Mouse (Mus musculus): ENCODE results near the gene Pitpnm3. TPM values are rescaled to one million over a fixed set of nuclear protein-coding genes. Genes with fewer than 3 reads are reported as not detected.
A peak's percentile ranks its signal among the peaks of the same experiment; 100 is the strongest.

The Pitpnm3 gene
- polyA plus RNA-seq, 1 experiment from 2014 or later, result 0.05 TPM

DNA sequence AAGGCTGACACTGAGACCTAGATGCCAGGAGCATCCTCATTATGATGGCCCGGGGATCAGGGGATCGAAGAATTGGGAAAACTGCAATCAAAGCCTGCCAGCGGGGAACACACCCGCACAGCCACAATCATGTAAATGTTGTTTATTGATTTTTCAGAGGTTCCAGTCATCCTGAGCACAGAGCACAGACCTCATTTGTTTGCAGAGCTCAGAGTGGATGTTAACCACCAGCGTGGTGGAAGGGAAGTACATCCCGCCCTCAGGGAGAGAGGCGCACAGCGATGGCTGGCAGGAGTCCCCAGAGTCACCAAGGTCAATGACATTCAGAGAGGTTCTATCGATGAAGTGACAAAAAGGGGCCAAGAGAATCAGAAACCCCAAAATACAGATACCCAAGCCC, 107.7 kb downstream of the Pitpnm3 start:
- Histone ChIP-seq H3K27me3 (peaks cover 43% of the 10 kb centered on the region), H3K9ac (no peak overlapping the region), H3K4me1 (peaks cover 15% of the 10 kb centered on the region; the same call in 1 of the 2 replicates), H3K27ac (no peak overlapping the region), H3K4me3 (replicated peaks) (no peak overlapping the region), H3K4me2 (no peak overlapping the region), H3K9me3 (replicated peaks) (no peaks in the 10 kb centered on the region), H3K36me3 (no peaks in the 10 kb centered on the region)
- no peak for ATAC-seq (replicated peaks; ENCODE audit: low FRiP score)
- 84% methylated on average over 9 of the region's 9 CpGs for WGBS

DNA sequence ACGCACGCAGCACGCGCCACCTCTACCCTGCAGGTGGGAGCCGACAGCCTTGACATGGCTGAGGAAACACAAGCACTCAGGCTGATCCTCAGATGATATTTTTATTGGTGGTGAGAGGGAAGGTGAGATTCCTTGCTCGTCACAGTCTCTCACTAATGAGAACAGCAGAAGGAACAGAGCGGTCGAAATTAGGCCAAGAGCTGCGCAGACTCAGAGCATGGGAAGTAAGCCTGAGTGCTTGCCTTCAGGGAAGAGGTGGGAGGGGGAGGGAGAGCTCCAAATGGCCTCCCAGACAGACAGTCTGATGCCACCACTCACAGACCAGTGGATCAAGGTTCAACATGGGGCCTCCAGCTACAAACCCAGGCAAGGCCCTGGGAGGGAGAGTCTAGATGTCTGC, 109.1 kb downstream of the Pitpnm3 start:
- Histone ChIP-seq H3K4me1 (peaks cover 15% of the 10 kb centered on the region; the same call in 1 of the 2 replicates), H3K9ac (no peak overlapping the region), H3K4me2 (no peak overlapping the region), H3K4me3 (replicated peaks) (no peak overlapping the region), H3K36me3 (no peaks in the 10 kb centered on the region), H3K27me3 (peaks cover 43% of the 10 kb centered on the region), H3K27ac (no peak overlapping the region), H3K9me3 (replicated peaks) (no peaks in the 10 kb centered on the region)
- no peak for ATAC-seq (replicated peaks; ENCODE audit: low FRiP score)
- 62% methylated on average over 9 of the region's 9 CpGs for WGBS

DNA sequence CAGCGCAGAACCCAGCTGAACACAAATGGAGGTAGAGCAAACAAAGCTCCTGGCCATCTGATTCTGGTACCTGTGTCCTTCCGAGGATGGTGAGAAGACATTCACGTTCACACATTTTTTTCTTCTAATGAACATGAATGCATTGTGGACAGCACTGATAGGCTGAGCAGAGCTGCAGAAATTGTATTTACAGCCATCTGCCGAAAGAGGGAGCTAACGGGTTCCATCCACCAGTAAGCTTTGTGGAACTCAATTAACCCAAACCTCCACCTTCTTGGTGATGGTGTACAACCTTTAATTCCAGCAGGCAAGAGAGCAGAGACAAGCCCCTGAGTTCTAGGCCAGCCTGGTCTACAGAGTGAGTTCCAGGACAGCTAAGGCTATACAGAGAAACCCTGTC, 109.7 kb downstream of the Pitpnm3 start:
- no peak for ATAC-seq (replicated peaks; ENCODE audit: low FRiP score)
- WGBS, result 41% methylated on average over 5 of the region's 5 CpGs
- H3K36me3 ChIP-seq, result no peaks in the 10 kb centered on the region
- H3K4me2 ChIP-seq, result no peak overlapping the region
- H3K27ac ChIP-seq, result no peak overlapping the region
- no peak overlapping the region for H3K9ac ChIP-seq
- no peak overlapping the region for H3K4me3 ChIP-seq (replicated peaks)
- peaks cover 15% of the 10 kb centered on the region; the same call in 1 of the 2 replicates for H3K4me1 ChIP-seq
- H3K27me3 ChIP-seq, result peaks cover 37% of the 10 kb centered on the region
- H3K9me3 ChIP-seq (replicated peaks), result no peaks in the 10 kb centered on the region

DNA sequence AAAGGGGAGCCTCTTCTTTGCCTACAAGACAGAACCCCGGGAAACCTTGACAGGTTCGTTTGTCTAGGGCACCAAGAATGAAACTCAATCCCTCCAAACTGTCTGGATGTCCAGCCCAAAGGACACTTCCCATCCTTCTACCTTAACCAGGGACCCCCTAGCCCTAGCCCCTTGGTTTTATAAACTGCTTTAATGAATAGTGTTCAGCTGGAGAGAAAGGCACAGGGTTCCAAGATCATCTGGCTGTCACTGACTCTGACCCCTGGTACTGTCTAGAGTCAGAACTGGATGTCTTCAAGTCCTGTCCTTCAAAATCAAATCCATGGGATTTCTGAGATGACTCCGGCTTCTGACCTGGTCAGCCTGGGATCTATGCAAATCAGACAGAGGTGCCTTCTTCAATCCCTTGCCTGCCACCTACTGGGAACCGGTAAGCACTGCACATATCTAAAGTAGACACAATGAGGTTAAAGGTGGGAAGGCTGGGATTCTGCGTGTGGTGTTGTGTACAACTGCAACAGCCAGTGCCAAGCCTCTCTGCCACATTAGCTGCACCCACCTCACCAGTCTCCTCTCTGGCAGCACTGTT, 111.3 kb downstream of the Pitpnm3 start:
- Histone ChIP-seq H3K9ac (no peak overlapping the region), H3K4me2 (no peak overlapping the region), H3K27ac (no peak overlapping the region), H3K36me3 (no peaks in the 10 kb centered on the region), H3K9me3 (replicated peaks) (no peaks in the 10 kb centered on the region), H3K4me3 (replicated peaks) (no peak overlapping the region), H3K4me1 (peaks cover 12% of the 10 kb centered on the region; the same call in 1 of the 2 replicates), H3K27me3 (peaks cover 21% of the 10 kb centered on the region)
- WGBS, result 15% methylated on average over 5 of the region's 5 CpGs
- no peak for ATAC-seq (replicated peaks; ENCODE audit: low FRiP score)

DNA sequence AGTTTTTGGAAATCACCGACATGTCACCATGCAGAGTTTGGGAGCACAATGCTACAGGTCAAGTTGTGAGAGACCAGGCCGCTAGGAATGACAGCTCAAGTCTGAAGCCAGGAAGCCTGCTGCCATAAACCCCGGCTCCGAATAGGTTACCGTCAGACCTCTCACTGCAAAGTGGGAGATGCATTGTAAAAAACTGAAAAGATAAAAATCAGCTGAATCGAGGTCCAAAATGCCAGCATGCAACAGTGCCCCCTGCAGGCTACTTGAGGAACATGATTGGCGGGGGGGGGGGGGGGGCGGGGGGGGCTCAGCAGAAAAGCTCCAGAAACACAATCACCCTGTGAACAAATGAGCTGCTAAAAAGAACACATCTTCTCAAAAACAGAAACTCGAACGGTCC, 112.0 kb downstream of the Pitpnm3 start:
- Histone ChIP-seq H3K27me3 (peaks cover 14% of the 10 kb centered on the region), H3K9ac (no peak overlapping the region), H3K27ac (no peak overlapping the region), H3K9me3 (replicated peaks) (no peaks in the 10 kb centered on the region), H3K4me1 (peaks cover 11% of the 10 kb centered on the region; the same call in 1 of the 2 replicates), H3K4me3 (replicated peaks) (no peak overlapping the region), H3K4me2 (no peak overlapping the region), H3K36me3 (no peaks in the 10 kb centered on the region)
- no peak for ATAC-seq (replicated peaks; ENCODE audit: low FRiP score)
- 28% methylated on average over 9 of the region's 10 CpGs for whole genome bisulfite sequencing

DNA sequence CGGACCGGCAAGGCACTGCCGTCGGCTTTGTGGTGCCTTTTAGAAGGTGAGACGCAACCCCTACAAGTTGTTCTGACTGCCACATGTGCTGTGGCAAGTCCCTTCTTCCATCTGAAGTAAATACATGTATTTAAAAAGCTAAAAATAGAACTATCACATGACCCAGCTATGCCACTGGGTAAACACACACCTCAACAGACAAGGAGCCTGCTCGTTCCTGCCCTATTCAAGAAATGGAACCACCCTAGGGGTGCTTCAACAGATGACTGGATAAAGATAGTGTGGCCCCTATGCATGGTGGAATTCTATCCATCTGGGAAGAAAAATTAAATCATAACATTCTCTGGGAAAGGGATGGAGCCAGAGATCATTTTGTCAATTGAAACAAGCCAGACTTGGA, 112.8 kb downstream of the Pitpnm3 start:
- Histone ChIP-seq H3K27ac (no peak overlapping the region), H3K9ac (no peak overlapping the region), H3K4me3 (replicated peaks) (no peak overlapping the region), H3K4me2 (no peak overlapping the region), H3K36me3 (no peaks in the 10 kb centered on the region), H3K9me3 (replicated peaks) (no peaks in the 10 kb centered on the region), H3K4me1 (peaks cover 11% of the 10 kb centered on the region; the same call in 1 of the 2 replicates), H3K27me3 (peaks cover 11% of the 10 kb centered on the region; the same call in 1 of the 2 replicates)
- no peak for ATAC-seq (replicated peaks; ENCODE audit: low FRiP score)
- 87% methylated on average over 6 of the region's 6 CpGs for WGBS

DNA sequence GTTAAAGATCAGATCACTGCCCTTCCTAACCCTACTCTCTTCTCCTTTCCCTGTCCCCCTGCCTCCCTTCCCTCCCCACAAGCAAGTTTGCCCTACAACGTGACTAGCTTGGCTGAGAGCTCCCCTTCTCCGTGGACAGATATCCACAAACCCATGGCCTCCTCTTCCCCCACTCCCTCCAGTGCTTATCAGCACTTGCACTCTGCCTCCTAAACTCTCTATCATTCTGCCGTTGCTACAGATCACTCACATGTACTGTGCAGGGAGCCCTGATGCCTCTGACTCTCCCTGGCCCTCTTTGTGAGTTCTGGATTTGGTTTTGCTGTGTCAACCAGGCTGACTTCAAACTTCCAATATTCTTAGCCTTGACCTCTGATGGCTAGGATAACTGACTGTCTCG, 114.6 kb downstream of the Pitpnm3 start:
- Histone ChIP-seq H3K9ac (no peak overlapping the region), H3K4me2 (no peak overlapping the region), H3K27ac (no peak overlapping the region), H3K36me3 (no peaks in the 10 kb centered on the region), H3K27me3 (peaks cover 6% of the 10 kb centered on the region; the same call in 1 of the 2 replicates), H3K4me1 (peaks cover 11% of the 10 kb centered on the region; the same call in 1 of the 2 replicates), H3K4me3 (replicated peaks) (no peak overlapping the region), H3K9me3 (replicated peaks) (no peaks in the 10 kb centered on the region)
- 65% methylated on average over 4 of the region's 4 CpGs for WGBS
- no peak for ATAC-seq (replicated peaks; ENCODE audit: low FRiP score)

DNA sequence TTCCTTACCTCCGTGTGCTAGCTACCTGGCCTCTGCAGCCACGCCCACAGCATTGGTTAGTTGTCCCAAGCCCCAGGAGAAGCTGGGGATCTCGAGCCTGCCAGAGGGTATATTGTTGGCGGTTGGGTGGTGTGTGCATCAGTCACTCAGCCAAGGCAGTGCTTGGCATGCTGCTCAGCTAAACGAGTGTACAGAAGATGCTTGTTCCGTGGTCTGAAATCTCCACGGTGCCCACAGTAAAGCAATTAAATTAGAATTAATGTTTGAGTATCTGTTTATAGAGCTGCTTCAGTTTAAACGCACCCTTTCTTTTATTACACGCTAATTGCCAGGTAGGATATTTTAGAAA, 118.4 kb downstream of the Pitpnm3 start:
- Histone ChIP-seq H3K9ac (no peak overlapping the region), H3K36me3 (no peaks in the 10 kb centered on the region), H3K27me3 (peaks cover 8% of the 10 kb centered on the region; the same call in 1 of the 2 replicates), H3K4me3 (replicated peaks) (no peak overlapping the region), H3K4me1 (no peaks in the 10 kb centered on the region), H3K9me3 (replicated peaks) (no peaks in the 10 kb centered on the region), H3K4me2 (no peak overlapping the region), H3K27ac (no peak overlapping the region)
- 76% methylated on average over 9 of the region's 9 CpGs for WGBS
- no peak for ATAC-seq (replicated peaks; ENCODE audit: low FRiP score)

DNA sequence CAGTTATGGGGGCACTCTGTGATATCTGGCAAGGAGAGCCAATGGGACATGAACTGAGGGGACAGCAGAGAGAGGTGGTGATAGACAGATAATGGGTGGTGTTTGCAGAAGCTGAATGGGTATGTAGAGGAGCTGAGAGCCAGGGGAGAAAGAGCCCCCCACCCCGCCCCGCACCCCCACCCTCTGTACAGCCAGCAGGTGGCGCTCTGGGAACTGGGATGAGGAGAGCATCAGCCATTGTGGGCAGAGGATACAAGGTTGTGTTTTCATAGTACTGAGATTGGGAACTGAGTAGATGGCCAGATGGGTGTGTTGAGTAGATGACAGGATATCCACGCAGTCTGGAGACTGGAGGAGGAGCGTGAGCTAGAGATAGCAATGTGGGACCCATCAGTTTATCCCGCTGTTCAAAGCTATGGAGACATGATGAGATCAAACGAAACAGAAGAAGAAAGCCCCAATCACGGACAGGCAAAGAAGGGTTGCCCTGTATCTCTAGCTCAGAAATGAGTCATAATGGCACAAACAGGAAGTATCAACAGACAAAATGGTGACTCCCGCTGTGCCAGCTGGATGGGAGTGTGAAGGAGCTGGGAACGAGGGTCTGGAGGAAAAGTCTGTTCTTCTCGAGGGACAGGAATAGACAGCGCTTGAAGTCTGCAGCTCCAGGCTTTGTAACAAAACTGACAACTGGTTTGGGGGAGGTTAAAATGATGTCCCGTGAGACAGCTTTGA, 118.9 kb downstream of the Pitpnm3 start:
- no peak overlapping the region for H3K4me2 ChIP-seq
- H3K9me3 ChIP-seq (replicated peaks), result no peaks in the 10 kb centered on the region
- no peak for ATAC-seq (replicated peaks; ENCODE audit: low FRiP score)
- H3K27me3 ChIP-seq, result peaks cover 13% of the 10 kb centered on the region; the same call in 1 of the 2 replicates
- no peaks in the 10 kb centered on the region for H3K36me3 ChIP-seq
- 78% methylated on average over 13 of the region's 13 CpGs for WGBS
- H3K27ac ChIP-seq, result no peak overlapping the region
- H3K9ac ChIP-seq, result no peak overlapping the region
- H3K4me3 ChIP-seq (replicated peaks), result no peak overlapping the region
- peaks cover 3% of the 10 kb centered on the region for H3K4me1 ChIP-seq

DNA sequence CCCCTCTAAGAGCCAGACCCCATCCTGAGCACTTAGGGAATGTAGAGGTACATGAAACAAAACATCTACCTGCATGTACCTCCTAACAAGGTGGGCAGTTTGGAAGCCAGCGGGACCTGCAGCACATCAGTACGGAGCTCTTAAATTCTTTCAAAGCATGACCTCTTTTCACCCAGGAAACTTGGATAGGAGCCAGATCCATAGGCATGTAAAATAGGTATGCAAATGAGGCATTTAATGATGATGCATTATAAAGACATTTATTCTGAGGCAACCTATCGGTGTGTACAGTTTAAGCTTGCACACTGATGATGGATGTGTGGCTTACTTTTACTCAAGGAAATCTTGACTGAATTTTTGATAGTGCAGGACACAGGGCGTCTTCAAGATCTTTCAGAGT, 120.9 kb downstream of the Pitpnm3 start:
- no peak overlapping the region for H3K9ac ChIP-seq
- H3K27ac ChIP-seq, result no peak overlapping the region
- no peak overlapping the region for H3K4me2 ChIP-seq
- WGBS, result 71% methylated on average over 4 of the region's 4 CpGs
- no peak for ATAC-seq (replicated peaks; ENCODE audit: low FRiP score)
- H3K4me1 ChIP-seq, result peaks cover 10% of the 10 kb centered on the region
- H3K27me3 ChIP-seq, result peaks cover 26% of the 10 kb centered on the region; the same call in 1 of the 2 replicates
- no peaks in the 10 kb centered on the region for H3K9me3 ChIP-seq (replicated peaks)
- no peak overlapping the region for H3K4me3 ChIP-seq (replicated peaks)
- H3K36me3 ChIP-seq, result no peaks in the 10 kb centered on the region

DNA sequence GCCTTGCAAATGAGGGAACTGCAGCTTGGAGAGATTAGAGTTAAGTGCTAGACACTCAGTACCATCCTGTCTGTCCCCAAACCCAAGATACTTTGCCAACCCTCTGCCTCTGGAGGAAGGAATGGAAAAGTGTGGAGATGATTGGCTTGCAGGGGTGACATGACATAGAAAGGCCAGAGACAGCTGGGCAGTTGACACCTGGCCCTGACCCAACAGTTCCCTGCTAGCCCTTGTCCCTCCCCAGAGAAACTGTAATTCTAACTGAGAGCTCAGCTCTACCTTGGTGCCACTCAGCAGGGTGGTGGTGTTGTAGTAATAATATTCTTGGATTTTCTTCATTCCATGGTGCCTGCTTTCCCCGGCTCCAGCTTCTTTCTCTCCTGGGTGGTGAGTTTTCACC, 123.6 kb downstream of the Pitpnm3 start:
- WGBS, result 85% methylated on average over 1 of the region's 1 CpGs
- Histone ChIP-seq H3K9me3 (replicated peaks) (no peaks in the 10 kb centered on the region), H3K27me3 (peaks cover 30% of the 10 kb centered on the region; the same call in 1 of the 2 replicates), H3K4me1 (peaks cover 10% of the 10 kb centered on the region), H3K4me3 (replicated peaks) (no peak overlapping the region), H3K27ac (0 out of 2 replicates have a peak overlapping the region, but pooled peaks have one; percentile 28), H3K9ac (no peak overlapping the region), H3K36me3 (no peaks in the 10 kb centered on the region), H3K4me2 (no peak overlapping the region)
- no peak for ATAC-seq (replicated peaks; ENCODE audit: low FRiP score)

DNA sequence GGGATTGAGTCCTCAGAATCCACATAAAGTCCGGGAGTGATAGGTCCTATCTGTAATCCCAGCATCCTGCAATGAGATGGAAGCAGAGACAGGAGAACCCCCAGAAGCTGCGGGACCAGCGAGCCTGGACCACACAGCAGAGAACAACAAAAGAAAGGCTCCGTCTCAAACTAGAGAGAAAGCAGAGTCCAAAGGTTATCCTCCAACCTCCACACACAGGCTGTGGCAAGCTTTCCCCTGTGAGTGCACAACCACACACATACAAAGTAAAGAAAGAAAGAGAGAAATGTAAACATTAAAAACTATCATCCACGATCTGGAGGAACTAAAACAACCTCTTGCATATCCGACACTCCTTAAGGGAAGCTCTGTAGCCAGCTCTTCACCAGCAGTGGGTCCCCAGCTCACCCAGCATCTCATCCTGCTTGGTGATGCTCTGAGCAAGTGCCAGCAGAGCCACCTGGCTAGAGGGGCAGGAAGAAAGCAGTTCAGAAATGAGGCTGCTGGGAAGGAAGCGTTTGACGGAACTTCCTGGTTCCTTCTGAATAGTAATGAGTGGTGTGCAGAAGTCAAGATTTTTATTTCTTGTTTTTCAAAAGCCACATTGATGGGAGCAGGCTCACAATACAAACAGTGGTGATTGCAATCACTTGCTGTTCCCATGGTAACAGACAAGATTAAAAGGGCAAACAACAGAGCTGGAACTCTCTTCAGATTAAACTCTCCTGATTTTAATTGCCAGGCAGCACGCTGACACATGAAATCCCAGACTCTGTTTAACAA, 124.4 kb downstream of the Pitpnm3 start:
- Histone ChIP-seq H3K36me3 (no peaks in the 10 kb centered on the region), H3K4me3 (replicated peaks) (no peak overlapping the region), H3K4me1 (peaks cover 10% of the 10 kb centered on the region), H3K9ac (no peak overlapping the region), H3K27me3 (peaks cover 30% of the 10 kb centered on the region; the same call in 1 of the 2 replicates), H3K27ac (0 out of 2 replicates have a peak overlapping the region, but pooled peaks have one; percentile 28), H3K9me3 (replicated peaks) (no peaks in the 10 kb centered on the region), H3K4me2 (no peak overlapping the region)
- 51% methylated on average over 9 of the region's 9 CpGs for WGBS
- no peak for ATAC-seq (replicated peaks; ENCODE audit: low FRiP score)
